Mouse (Mus musculus) liver, adult 2 months (tissue): ENCODE measurements at regions not wholly inside any gene's neighbourhood (a gene's known extent, or its start where the extent isn't known, plus 50 kb on each side); places are given as distances from the start of the nearest gene placed in this dataset.
A peak's percentile ranks its signal among the peaks of the same experiment; 100 is the strongest.

Source experiments
- DNase-seq: peaks from one replicate; pipeline ENCODE4 v3.0.0-alpha.2; 2011; ENCODE audit warnings: low read depth, low spot score; ENCODE audit errors: extremely low read depth
- H3K27ac ChIP-seq: fragments of 200-500 bp; replicated peaks from 2 replicates; pipeline ENCODE4 v1.5.1; 2012; ENCODE audit warnings: low read depth, mild to moderate bottlenecking, control low read depth, inconsistent platforms, low read length; ENCODE audit not compliant: insufficient read depth
- H3K27me3 ChIP-seq: fragments of 200-500 bp; 2 replicates; pipeline ENCODE4 v1.6.1; 2012; ENCODE audit warnings: mild to moderate bottlenecking, moderate library complexity, low read length, inconsistent platforms; ENCODE audit not compliant: control insufficient read depth, insufficient read depth
- H3K36me3 ChIP-seq: fragments of 200-500 bp; 2 replicates; pipeline ENCODE4 v1.6.1; 2012; ENCODE audit warnings: low read length, inconsistent platforms; ENCODE audit not compliant: control insufficient read depth, insufficient read depth
- H3K4me1 ChIP-seq: fragments of 200-500 bp; 2 replicates; pipeline ENCODE4 v1.6.1; 2011; ENCODE audit warnings: low read length; ENCODE audit not compliant: control insufficient read depth, insufficient read depth
- H3K4me3 ChIP-seq: fragments of 200-500 bp; 2 replicates; pipeline ENCODE4 v1.5.1; 2011; ENCODE audit warnings: low read depth, mild to moderate bottlenecking, control low read depth, low read length, moderate library complexity; ENCODE audit not compliant: insufficient read depth
- H3K79me2 ChIP-seq: fragments of 200-500 bp; 2 replicates; pipeline ENCODE4 v1.6.1; 2012; ENCODE audit warnings: inconsistent platforms, mild to moderate bottlenecking, low read length, moderate library complexity; ENCODE audit not compliant: control insufficient read depth, insufficient read depth
- H3K9ac ChIP-seq: fragments of 200-500 bp; 2 replicates; pipeline ENCODE4 v1.6.1; 2012; ENCODE audit warnings: low read depth, mild to moderate bottlenecking, control low read depth, inconsistent platforms, low read length
- CTCF ChIP-seq: fragments of 200-500 bp; IDR thresholded peaks from 2 replicates; pipeline ENCODE4 v1.5.1; 2011; ENCODE audit warnings: low read depth, low read length, control low read depth
- POLR2A ChIP-seq: fragments of 200-500 bp; IDR thresholded peaks from 2 replicates; pipeline ENCODE4 v1.6.1; 2011; ENCODE audit warnings: low read length, control low read depth; ENCODE audit not compliant: insufficient read depth; ENCODE audit errors: extremely low read depth
- WGBS: fragments of 180-500 bp; shearing (Covaris S2); methylation state at CpG from one replicate; pipeline ENCODE4 v1.1.7; 2018; 5-methylcytosine and 5-hydroxymethylcytosine counted together

GRCm38 (mm10) chr7:70698986-70699385 lies 332.5 kb upstream of the Nr2f2 start:
- 69% methylated on average over 2 of the region's 2 CpGs for WGBS
- Histone ChIP-seq H3K79me2 (no peaks in the 10 kb centered on the region), H3K9ac (no peak overlapping the region), H3K27me3 (no peaks in the 10 kb centered on the region), H3K36me3 (no peaks in the 10 kb centered on the region), H3K4me1 (no peaks in the 10 kb centered on the region), H3K27ac (no peak overlapping the region), H3K4me3 (no peak overlapping the region)
- TF ChIP-seq POLR2A (no peak), CTCF (no peak)
- DNase-seq = no peak

DNA sequence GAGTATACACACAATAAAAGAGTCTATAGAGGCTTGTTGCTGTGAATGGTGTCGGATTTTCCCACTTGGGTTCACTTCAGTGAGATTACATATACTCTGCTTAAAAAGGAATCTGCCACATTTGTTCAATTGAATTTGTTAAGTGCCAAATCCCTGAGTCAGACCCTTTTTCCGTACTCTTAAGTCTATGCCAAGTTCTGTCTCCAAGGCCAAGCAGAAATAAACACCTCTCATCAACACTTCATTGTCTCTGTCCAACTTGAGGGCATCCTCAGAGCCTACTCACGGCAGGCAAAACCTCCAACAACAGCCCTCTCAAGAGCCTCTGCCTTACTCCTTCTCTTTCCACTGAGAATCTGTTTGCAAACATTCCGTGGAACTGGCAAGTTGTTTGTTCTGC lies 325.6 kb upstream of the Nr2f2 start:
- Histone ChIP-seq H3K4me3 (no peak overlapping the region), H3K36me3 (no peaks in the 10 kb centered on the region), H3K27me3 (no peaks in the 10 kb centered on the region), H3K4me1 (no peaks in the 10 kb centered on the region), H3K79me2 (no peaks in the 10 kb centered on the region), H3K9ac (no peak overlapping the region), H3K27ac (no peak overlapping the region)
- TF ChIP-seq POLR2A (no peak), CTCF (no peak)
- DNase-seq = no peak
- WGBS = 86% methylated on average over 4 of the region's 4 CpGs

DNA sequence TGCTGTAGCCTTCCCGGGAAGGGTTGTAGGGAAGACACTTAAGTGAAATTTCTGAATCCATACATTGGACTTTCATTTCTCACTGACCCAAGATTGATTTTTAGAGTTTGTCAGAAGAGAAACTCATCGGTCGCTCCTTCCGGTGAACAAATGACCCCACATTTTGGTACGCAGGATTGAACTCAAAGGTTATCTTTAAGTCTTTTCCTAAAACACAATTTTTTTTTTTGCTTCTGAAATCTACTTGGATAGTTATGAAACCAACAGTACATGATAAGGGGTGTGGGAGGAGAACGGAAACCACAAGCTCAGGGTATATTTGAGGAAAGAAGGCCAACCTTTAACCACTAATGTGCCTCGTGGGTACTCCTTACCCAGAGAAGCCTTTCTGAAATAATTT lies 324.3 kb upstream of the Nr2f2 start:
- Histone ChIP-seq H3K27me3 (no peaks in the 10 kb centered on the region), H3K4me1 (no peaks in the 10 kb centered on the region), H3K27ac (no peak overlapping the region), H3K4me3 (no peak overlapping the region), H3K79me2 (no peaks in the 10 kb centered on the region), H3K36me3 (no peaks in the 10 kb centered on the region), H3K9ac (no peak overlapping the region)
- peak; percentile 2 for DNase-seq
- 68% methylated on average over 7 of the region's 7 CpGs for WGBS
- no peak for TF ChIP-seq CTCF
- TF ChIP-seq POLR2A = no peak

DNA sequence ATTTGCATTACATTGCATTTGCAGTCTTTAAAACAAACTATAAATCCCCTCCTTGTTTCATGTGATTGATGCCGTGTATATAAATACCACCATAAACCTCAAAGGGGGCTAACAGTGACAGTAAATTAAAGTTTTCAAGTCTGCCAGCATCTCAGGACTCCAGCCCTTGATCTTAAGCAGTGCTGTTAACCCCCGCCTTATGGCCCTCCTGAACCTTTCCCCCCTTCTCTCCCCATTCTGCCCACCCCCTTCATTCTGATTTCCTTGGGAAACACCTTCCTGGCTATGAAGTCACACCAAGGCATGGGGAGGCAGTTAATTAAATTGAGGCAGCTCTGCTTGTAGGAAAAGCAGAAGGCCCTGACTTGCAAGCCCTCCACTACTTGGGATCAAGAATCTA lies 302.5 kb upstream of the Nr2f2 start:
- H3K9ac ChIP-seq = no peak overlapping the region
- no peak overlapping the region for H3K4me3 ChIP-seq
- no peak for DNase-seq
- H3K36me3 ChIP-seq = no peaks in the 10 kb centered on the region
- no peaks in the 10 kb centered on the region for H3K4me1 ChIP-seq
- WGBS = 93% methylated on average over 2 of the region's 2 CpGs
- no peaks in the 10 kb centered on the region for H3K79me2 ChIP-seq
- TF ChIP-seq CTCF (no peak), POLR2A (no peak)
- H3K27ac ChIP-seq = no peak overlapping the region
- no peaks in the 10 kb centered on the region for H3K27me3 ChIP-seq

DNA sequence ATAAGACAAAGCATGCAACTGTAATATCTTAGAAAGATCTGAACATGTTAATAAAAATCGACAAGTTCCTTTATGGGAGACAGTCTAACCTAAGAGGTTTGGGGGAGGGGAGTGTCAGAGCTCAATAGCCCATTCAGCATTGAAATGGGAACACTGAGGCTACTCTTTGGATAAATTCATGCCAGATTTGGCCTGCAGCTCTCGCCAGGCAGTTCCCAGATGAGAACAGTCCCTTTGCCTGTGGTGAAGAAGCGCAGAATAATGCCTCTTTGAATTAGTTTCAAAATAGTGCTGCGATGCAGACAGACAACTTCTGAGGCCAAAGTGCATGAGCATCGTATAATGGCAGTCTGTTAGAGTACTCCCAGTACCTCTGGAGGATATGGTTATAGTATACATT lies 293.6 kb upstream of the Nr2f2 start:
- no peak for DNase-seq
- Histone ChIP-seq H3K79me2 (no peaks in the 10 kb centered on the region), H3K27ac (no peak overlapping the region), H3K4me3 (no peak overlapping the region), H3K36me3 (no peaks in the 10 kb centered on the region), H3K4me1 (no peaks in the 10 kb centered on the region), H3K27me3 (no peaks in the 10 kb centered on the region), H3K9ac (no peak overlapping the region)
- no peak for TF ChIP-seq CTCF
- TF ChIP-seq POLR2A = no peak
- WGBS = 89% methylated on average over 5 of the region's 5 CpGs

GRCm38 (mm10) chr7:70649760-70650377 lies 283.3 kb upstream of the Nr2f2 start:
- no peaks in the 10 kb centered on the region for H3K79me2 ChIP-seq
- H3K4me3 ChIP-seq = no peak overlapping the region
- H3K27ac ChIP-seq = no peak overlapping the region
- TF ChIP-seq POLR2A (no peak), CTCF (no peak)
- no peak for DNase-seq
- WGBS = 73% methylated on average over 8 of the region's 8 CpGs
- no peaks in the 10 kb centered on the region for H3K36me3 ChIP-seq
- no peaks in the 10 kb centered on the region for H3K27me3 ChIP-seq
- H3K9ac ChIP-seq = no peak overlapping the region
- H3K4me1 ChIP-seq = no peaks in the 10 kb centered on the region
